Mouse (Mus musculus) cerebellum, adult 9-10 months (tissue): Measurements from ENCODE around the gene Alk.

ENCODE experiments used
- DNase-seq: peaks from one replicate; pipeline ENCODE4 v3.0.0; 2022

Gene Alk

DNA sequence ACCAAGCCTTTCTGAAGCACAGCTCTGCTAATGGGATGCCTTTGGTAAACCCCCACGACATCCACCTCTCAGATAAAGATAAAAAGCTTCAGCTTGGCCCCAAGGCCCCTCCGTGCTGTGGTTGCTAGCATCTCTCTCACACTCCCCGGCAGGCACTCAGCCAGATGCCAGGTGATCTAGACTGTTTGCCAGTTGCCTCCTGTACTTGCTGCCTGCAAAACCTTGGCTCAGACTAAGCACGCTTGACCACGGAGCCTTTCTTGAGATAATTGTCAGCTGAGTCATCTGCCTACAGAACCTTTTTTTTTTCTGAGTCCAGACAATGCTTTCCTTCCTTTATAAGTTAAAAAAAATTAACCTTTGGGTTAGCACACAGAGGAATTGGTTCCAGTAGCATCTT lies 486.1 kb downstream of the Alk start:
- DNase-seq = peak; percentile 6

DNA sequence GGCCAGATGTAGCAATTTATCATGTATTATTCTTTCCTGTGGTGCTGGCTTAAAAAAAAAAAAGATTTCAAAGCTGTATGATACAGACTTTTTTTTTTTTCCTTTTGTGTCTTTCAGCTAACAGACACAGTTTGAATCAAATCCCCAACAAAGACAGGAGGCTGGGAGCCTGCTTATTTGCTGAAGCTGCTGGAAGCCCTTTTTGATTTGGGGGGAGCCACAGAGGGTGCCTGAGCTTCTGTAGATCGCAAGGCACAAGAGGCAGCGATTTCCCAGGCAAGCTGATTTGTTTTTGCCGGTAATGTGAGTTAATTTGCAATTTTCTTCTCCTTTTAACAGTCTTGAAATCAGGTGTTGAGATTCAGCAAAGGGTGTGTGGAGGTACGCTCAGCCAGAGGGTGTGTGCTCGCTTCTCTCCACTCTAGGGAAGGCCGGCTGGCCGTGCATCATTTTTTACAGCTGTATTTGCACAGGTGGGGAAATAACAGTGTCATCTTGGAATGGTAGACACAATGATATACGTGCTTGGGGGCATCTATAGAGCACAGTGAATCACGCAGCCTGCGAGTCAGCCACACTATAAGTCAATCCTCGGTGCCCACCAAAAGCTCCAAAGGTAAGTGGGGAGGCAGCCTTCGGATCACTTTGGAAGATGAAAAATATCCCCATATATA lies 489.0 kb downstream of the Alk start:
- no peak for DNase-seq

- no peak for DNase-seq
Observed at GRCm38 (mm10) chr17:72112004-72112403, 492.4 kb downstream of the Alk start.

GRCm38 (mm10) chr17:72111528-72111927 lies 492.9 kb downstream of the Alk start:
- DNase-seq = no peak

- DNase-seq = peak; percentile 13
Observed at GRCm38 (mm10) chr17:72087261-72087703, 517.1 kb downstream of the Alk start.

GRCm38 (mm10) chr17:72081396-72081795 lies 523.0 kb downstream of the Alk start:
- no peak for DNase-seq

DNA sequence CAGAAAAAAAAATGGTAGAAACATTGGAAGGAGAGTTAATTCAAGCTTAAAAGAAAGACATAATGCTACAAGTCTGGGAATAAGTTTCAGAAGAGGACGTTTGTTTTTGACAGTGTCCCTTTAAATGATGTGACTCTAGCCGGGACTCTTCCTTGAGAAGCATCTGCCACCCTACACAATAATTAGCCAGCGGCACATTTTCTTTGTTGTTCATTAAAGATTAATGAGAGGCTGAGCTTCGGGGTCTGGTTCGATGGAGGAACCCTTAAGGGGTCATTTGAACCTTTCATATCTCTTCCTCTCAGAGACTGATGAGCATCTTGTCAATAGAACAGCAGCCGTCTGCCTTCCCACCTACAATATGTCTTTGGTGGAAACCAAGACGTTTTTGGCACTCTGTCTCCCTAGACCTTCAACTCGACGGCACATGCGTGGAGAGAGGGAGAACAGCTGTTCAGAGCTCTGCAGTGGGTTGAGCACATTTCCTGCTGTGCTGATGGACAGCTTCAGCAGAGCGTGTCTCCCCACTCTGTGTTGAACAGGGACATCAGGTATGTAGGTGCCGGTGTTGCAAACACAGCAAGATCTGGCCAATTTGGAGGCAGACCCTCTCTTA lies 528.0 kb downstream of the Alk start:
- DNase-seq = no peak

GRCm38 (mm10) chr17:72071871-72072270 lies 532.6 kb downstream of the Alk start:
- DNase-seq = no peak

DNA sequence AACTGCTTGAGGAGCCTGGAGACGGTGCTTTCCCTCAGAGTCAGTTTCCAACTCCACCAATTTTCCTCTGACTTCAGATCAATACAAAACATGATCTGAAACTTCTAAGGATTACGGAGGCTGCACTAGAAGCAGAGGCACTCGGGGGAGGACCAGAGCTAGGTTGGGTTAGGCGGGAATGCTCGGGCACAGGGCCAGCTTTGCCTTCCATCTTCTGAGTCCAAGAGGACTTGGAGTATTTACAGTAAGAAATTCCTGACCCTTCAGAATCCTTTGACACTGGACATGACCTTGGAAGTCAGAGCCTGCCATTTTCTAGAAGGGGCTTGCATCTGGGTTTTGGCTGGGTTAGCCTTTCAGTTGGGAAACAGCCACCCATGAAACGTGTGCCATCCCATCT lies 536.3 kb downstream of the Alk start:
- no peak for DNase-seq

- no peak for DNase-seq
Observed at GRCm38 (mm10) chr17:72062978-72063377, 541.4 kb downstream of the Alk start.

DNA sequence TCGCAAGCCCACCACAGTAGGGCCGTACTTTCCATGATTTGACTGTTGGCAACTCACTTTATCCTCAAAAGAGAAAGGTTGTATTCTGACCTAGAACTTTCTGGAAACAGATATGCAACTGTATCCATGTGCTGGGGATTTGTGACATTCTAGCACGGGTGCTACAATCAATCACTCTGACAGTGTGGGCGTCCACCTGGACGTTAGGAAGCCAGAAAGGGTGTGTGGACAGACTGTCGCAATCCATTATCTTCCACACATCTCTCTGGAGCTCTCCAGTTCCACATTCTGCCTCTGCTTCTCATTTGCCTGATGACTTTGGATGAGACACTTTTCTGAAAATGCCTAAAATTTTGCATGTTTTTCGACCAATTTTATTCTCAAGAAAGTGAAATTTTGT lies 545.1 kb downstream of the Alk start:
- no peak for DNase-seq

DNA sequence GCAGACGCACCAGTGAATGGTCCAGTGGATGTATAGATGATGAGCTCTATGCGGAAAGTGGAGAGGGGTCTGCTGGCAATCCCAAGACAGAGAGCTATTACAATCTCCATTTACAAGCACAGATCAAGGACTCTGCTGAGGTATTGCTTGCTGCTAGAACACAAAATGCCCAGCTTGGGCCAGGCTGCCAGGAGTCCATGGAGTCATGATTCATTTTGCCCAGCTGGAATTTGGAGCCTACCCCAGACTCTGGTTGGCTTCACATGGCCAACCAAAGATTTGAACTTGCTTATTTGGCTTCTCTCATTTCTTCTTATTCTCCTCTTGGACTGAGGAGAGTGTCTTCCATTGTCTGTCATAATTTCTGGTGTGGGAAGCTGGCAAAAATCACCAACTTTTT lies 558.8 kb downstream of the Alk start:
- peak; percentile 41 for DNase-seq

- DNase-seq = peak; percentile 20
Observed at GRCm38 (mm10) chr17:72043667-72044390, 560.6 kb downstream of the Alk start.

- DNase-seq = peak; percentile 94
Observed at GRCm38 (mm10) chr17:72043001-72043666, 561.3 kb downstream of the Alk start.

GRCm38 (mm10) chr17:72039176-72039948 lies 565.1 kb downstream of the Alk start:
- peak; percentile 15 for DNase-seq

GRCm38 (mm10) chr17:72038371-72038770 lies 566.1 kb downstream of the Alk start:
- no peak for DNase-seq

- no peak for DNase-seq
Observed at GRCm38 (mm10) chr17:72030672-72031071, 573.8 kb downstream of the Alk start.

- no peak for DNase-seq
Observed at GRCm38 (mm10) chr17:72023323-72023722, 581.1 kb downstream of the Alk start.

GRCm38 (mm10) chr17:72021733-72022669 lies 582.4 kb downstream of the Alk start:
- no peak for DNase-seq

DNA sequence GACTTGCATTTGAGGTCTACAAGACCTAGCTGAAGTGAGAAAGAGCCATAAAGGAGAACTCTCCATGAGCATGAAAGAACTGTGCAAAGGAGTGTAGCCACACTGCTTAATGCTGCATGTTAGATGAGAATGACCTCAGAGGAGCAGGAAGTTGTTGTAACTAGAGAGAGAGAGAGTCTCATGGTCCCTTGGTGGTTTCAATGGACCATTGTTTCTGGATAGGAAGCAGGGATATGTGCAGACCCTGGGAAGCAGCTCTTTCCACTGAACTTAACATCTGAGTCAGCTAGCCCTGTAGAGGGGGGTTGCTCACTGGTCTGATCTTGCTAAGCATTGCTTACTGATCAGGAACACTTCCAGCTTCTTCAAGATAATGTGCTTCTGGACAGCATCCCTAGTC lies 587.1 kb downstream of the Alk start:
- DNase-seq = no peak

DNA sequence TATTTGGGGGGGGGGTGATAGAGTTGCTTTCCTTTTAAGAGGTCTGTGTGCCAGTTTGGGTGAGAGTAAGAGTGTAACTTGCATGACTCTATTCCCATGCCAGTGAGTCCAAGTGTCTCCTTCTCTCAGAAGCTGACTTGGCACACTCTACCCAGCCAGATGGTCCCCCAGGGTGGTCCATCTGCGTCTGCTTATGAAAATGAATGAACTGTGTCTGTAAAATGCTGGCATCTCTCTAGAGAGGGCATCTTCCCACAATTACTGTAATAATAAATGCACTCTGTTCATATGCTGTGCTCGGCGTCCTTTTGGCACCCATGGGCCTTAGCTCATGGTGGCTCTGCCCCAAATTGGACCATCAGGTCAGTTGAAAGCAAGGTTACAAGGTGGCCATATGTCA lies 589.2 kb downstream of the Alk start:
- DNase-seq = peak; percentile 95

DNA sequence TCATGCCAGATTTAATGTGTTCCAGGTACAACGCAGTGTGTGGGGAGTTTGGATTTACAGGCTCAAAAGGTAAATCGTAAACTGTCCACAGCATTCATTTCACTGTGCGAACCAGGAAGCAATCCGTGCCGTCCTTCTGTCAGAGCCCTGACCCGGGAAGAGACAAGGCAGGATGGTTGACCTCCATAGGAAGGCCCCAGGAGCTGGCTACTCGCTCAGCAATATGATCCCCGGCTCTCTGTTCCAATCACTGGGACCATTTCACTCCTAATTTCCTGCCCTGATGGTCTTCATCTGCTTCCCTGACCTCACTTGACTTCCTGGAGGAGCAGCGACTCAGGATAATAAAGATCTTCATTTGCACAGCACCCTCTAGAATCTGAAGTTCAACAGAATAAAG lies 591.7 kb downstream of the Alk start:
- DNase-seq = no peak
